Mouse (Mus musculus): ENCODE measurements around the gene Cnpy1. TPM values are rescaled to one million over a fixed set of nuclear protein-coding genes. Genes with fewer than 3 reads are reported as not detected.

Gene Cnpy1
- polyA plus RNA-seq, 1 experiment, result not detected

GRCm38 (mm10) chr5:28252999-28253398 is 7.4 kb upstream of the Cnpy1 start:
- no peaks in the 10 kb centered on the region for H3K4me1 ChIP-seq (ENCODE audit: control insufficient read depth, insufficient read depth, insufficient read length, low read length)
- no peak overlapping the region for H3K27ac ChIP-seq (replicated peaks; ENCODE audit: low read depth, low read length)

GRCm38 (mm10) chr5:28252260-28252659 is 6.7 kb upstream of the Cnpy1 start:
- H3K4me1 ChIP-seq (ENCODE audit: control insufficient read depth, insufficient read depth, insufficient read length, low read length), result no peaks in the 10 kb centered on the region
- no peak overlapping the region for H3K27ac ChIP-seq (replicated peaks; ENCODE audit: low read depth, low read length)
- no peak overlapping the region for H3K4me3 ChIP-seq (ENCODE audit: insufficient read depth, low read depth, low read length)

More at GRCm38 (mm10) chr5:28252999-28253398, 7.4 kb upstream of the Cnpy1 start:
- no peak overlapping the region for H3K4me3 ChIP-seq (ENCODE audit: insufficient read depth, low read depth, low read length)

- Histone ChIP-seq H3K4me1 (ENCODE audit: control insufficient read depth, insufficient read depth, insufficient read length, low read length) (no peaks in the 10 kb centered on the region), H3K4me3 (ENCODE audit: insufficient read depth, low read depth, low read length) (no peak overlapping the region)
Measured at GRCm38 (mm10) chr5:28251211-28251764, 5.7 kb upstream of the Cnpy1 start.

GRCm38 (mm10) chr5:28250479-28250878 is 4.9 kb upstream of the Cnpy1 start:
- no peaks in the 10 kb centered on the region for H3K4me1 ChIP-seq (ENCODE audit: control insufficient read depth, insufficient read depth, insufficient read length, low read length)
- H3K27ac ChIP-seq (replicated peaks; ENCODE audit: low read depth, low read length), result no peak overlapping the region
- H3K4me3 ChIP-seq (ENCODE audit: insufficient read depth, low read depth, low read length), result no peak overlapping the region

More at GRCm38 (mm10) chr5:28251211-28251764, 5.7 kb upstream of the Cnpy1 start:
- H3K27ac ChIP-seq (replicated peaks; ENCODE audit: low read depth, low read length), result no peak overlapping the region

- no peak overlapping the region for H3K27ac ChIP-seq (replicated peaks; ENCODE audit: low read depth, low read length)
- no peaks in the 10 kb centered on the region for H3K4me1 ChIP-seq (ENCODE audit: control insufficient read depth, insufficient read depth, insufficient read length, low read length)
- H3K4me3 ChIP-seq (ENCODE audit: insufficient read depth, low read depth, low read length), result no peak overlapping the region
Measured at GRCm38 (mm10) chr5:28245121-28245520, 485 bp downstream of the Cnpy1 start.

- no peak overlapping the region for H3K4me3 ChIP-seq (ENCODE audit: insufficient read depth, low read depth, low read length)
- no peak overlapping the region for H3K27ac ChIP-seq (replicated peaks; ENCODE audit: low read depth, low read length)
- H3K4me1 ChIP-seq (ENCODE audit: control insufficient read depth, insufficient read depth, insufficient read length, low read length), result no peaks in the 10 kb centered on the region
Measured at GRCm38 (mm10) chr5:28243501-28244177, 2.0 kb downstream of the Cnpy1 start.

GRCm38 (mm10) chr5:28241423-28241822 is 4.2 kb downstream of the Cnpy1 start:
- no peak overlapping the region for H3K27ac ChIP-seq (replicated peaks; ENCODE audit: low read depth, low read length)
- no peaks in the 10 kb centered on the region for H3K4me1 ChIP-seq (ENCODE audit: control insufficient read depth, insufficient read depth, insufficient read length, low read length)
- no peak overlapping the region for H3K4me3 ChIP-seq (ENCODE audit: insufficient read depth, low read depth, low read length)

- no peaks in the 10 kb centered on the region for H3K4me1 ChIP-seq (ENCODE audit: control insufficient read depth, insufficient read depth, insufficient read length, low read length)
- no peak overlapping the region for H3K27ac ChIP-seq (replicated peaks; ENCODE audit: low read depth, low read length)
- no peak overlapping the region for H3K4me3 ChIP-seq (ENCODE audit: insufficient read depth, low read depth, low read length)
Measured at GRCm38 (mm10) chr5:28239829-28240228, 5.8 kb downstream of the Cnpy1 start.

GRCm38 (mm10) chr5:28238876-28239275 is 6.7 kb downstream of the Cnpy1 start:
- no peaks in the 10 kb centered on the region for H3K4me1 ChIP-seq (ENCODE audit: control insufficient read depth, insufficient read depth, insufficient read length, low read length)
- no peak overlapping the region for H3K27ac ChIP-seq (replicated peaks; ENCODE audit: low read depth, low read length)
- H3K4me3 ChIP-seq (ENCODE audit: insufficient read depth, low read depth, low read length), result no peak overlapping the region

- Histone ChIP-seq H3K4me3 (ENCODE audit: insufficient read depth, low read depth, low read length) (no peak overlapping the region), H3K27ac (replicated peaks; ENCODE audit: low read depth, low read length) (no peak overlapping the region), H3K4me1 (ENCODE audit: control insufficient read depth, insufficient read depth, insufficient read length, low read length) (no peaks in the 10 kb centered on the region)
Measured at GRCm38 (mm10) chr5:28238152-28238551, 7.5 kb downstream of the Cnpy1 start.

GRCm38 (mm10) chr5:28237715-28238114 is 7.9 kb downstream of the Cnpy1 start:
- no peak overlapping the region for H3K27ac ChIP-seq (replicated peaks; ENCODE audit: low read depth, low read length)
- no peaks in the 10 kb centered on the region for H3K4me1 ChIP-seq (ENCODE audit: control insufficient read depth, insufficient read depth, insufficient read length, low read length)

GRCm38 (mm10) chr5:28237055-28237454 is 8.6 kb downstream of the Cnpy1 start:
- H3K4me1 ChIP-seq (ENCODE audit: control insufficient read depth, insufficient read depth, insufficient read length, low read length), result no peaks in the 10 kb centered on the region
- H3K4me3 ChIP-seq (ENCODE audit: insufficient read depth, low read depth, low read length), result no peak overlapping the region
- H3K27ac ChIP-seq (replicated peaks; ENCODE audit: low read depth, low read length), result no peak overlapping the region

More at GRCm38 (mm10) chr5:28237715-28238114, 7.9 kb downstream of the Cnpy1 start:
- no peak overlapping the region for H3K4me3 ChIP-seq (ENCODE audit: insufficient read depth, low read depth, low read length)

- H3K4me3 ChIP-seq (ENCODE audit: insufficient read depth, low read depth, low read length), result no peak overlapping the region
- H3K4me1 ChIP-seq (ENCODE audit: control insufficient read depth, insufficient read depth, insufficient read length, low read length), result no peaks in the 10 kb centered on the region
- H3K27ac ChIP-seq (replicated peaks; ENCODE audit: low read depth, low read length), result no peak overlapping the region
Measured at GRCm38 (mm10) chr5:28236098-28236497, 9.5 kb downstream of the Cnpy1 start.

- no peaks in the 10 kb centered on the region for H3K4me1 ChIP-seq (ENCODE audit: control insufficient read depth, insufficient read depth, insufficient read length, low read length)
- no peak overlapping the region for H3K27ac ChIP-seq (replicated peaks; ENCODE audit: low read depth, low read length)
- H3K4me3 ChIP-seq (ENCODE audit: insufficient read depth, low read depth, low read length), result no peak overlapping the region
Measured at GRCm38 (mm10) chr5:28232101-28232500, 13.5 kb downstream of the Cnpy1 start.

GRCm38 (mm10) chr5:28219596-28219995 is 26.0 kb downstream of the Cnpy1 start:
- Histone ChIP-seq H3K4me1 (ENCODE audit: control insufficient read depth, insufficient read depth, insufficient read length, low read length) (no peaks in the 10 kb centered on the region), H3K4me3 (ENCODE audit: insufficient read depth, low read depth, low read length) (no peak overlapping the region), H3K27ac (replicated peaks; ENCODE audit: low read depth, low read length) (no peak overlapping the region)

GRCm38 (mm10) chr5:28213441-28213840 is 32.2 kb downstream of the Cnpy1 start:
- Histone ChIP-seq H3K27ac (replicated peaks; ENCODE audit: low read depth, low read length) (no peak overlapping the region), H3K4me1 (ENCODE audit: control insufficient read depth, insufficient read depth, insufficient read length, low read length) (no peaks in the 10 kb centered on the region), H3K4me3 (ENCODE audit: insufficient read depth, low read depth, low read length) (no peak overlapping the region)
